Mouse (Mus musculus): ENCODE data around the gene Rag2. TPM values are rescaled to one million over a fixed set of nuclear protein-coding genes. Genes with fewer than 3 reads are reported as not detected.

Rag2 gene
- total and polyA plus RNA-seq, 3 experiments, result not detected

GRCm38 (mm10) chr2:101615464-101616305, 8.8 kb upstream of the Rag2 start:
- H3K36me3 ChIP-seq (ENCODE audit: control insufficient read depth, insufficient read depth, low read length), result no peaks in the 10 kb centered on the region
- intact Hi-C loops (cut with DNase I), result no loop called here
- H3K9ac ChIP-seq (ENCODE audit: low read depth, low read length), result no peak overlapping the region
- no peaks in the 10 kb centered on the region for H3K27me3 ChIP-seq (ENCODE audit: control insufficient read depth, insufficient read depth, low read length)
- peaks cover 2% of the 10 kb centered on the region for H3K79me2 ChIP-seq (replicated peaks; ENCODE audit: control insufficient read depth, insufficient read depth, low read length)
- TF ChIP-seq EP300 (IDR thresholded peaks at IDR 0.05; ENCODE audit: insufficient read depth, low read depth, low read length), result no peak
- no peak for TF ChIP-seq POLR2A (IDR thresholded peaks at IDR 0.05; ENCODE audit: insufficient read depth, low read depth, low read length)
- no peak for TF ChIP-seq CTCF (IDR thresholded peaks at IDR 0.05)
- H3K27ac ChIP-seq, result no peak overlapping the region
- no peak for DNase-seq
- no peaks in the 10 kb centered on the region; the same call in 1 of the 2 replicates for H3K4me1 ChIP-seq (ENCODE audit: control insufficient read depth, insufficient read depth, low read length)
- H3K4me3 ChIP-seq, result no peak overlapping the region
- 65% methylated on average over 10 of the region's 10 CpGs for WGBS

- TF ChIP-seq EP300 (IDR thresholded peaks at IDR 0.05; ENCODE audit: insufficient read depth, low read depth, low read length) (no peak), CTCF (IDR thresholded peaks at IDR 0.05) (no peak), POLR2A (IDR thresholded peaks at IDR 0.05; ENCODE audit: insufficient read depth, low read depth, low read length) (no peak)
- peaks cover 2% of the 10 kb centered on the region; the same call in 1 of the 2 replicates for H3K79me2 ChIP-seq (replicated peaks; ENCODE audit: control insufficient read depth, insufficient read depth, low read length)
- no peaks in the 10 kb centered on the region for H3K4me1 ChIP-seq (ENCODE audit: control insufficient read depth, insufficient read depth, low read length)
- no peak overlapping the region for H3K4me3 ChIP-seq
- H3K9ac ChIP-seq (ENCODE audit: low read depth, low read length), result no peak overlapping the region
- DNase-seq, result no peak
- H3K36me3 ChIP-seq (ENCODE audit: control insufficient read depth, insufficient read depth, low read length), result no peaks in the 10 kb centered on the region
- intact Hi-C loops (cut with DNase I), result no loop called here
- H3K27me3 ChIP-seq (ENCODE audit: control insufficient read depth, insufficient read depth, low read length), result no peaks in the 10 kb centered on the region
- no peak overlapping the region for H3K27ac ChIP-seq
- 88% methylated on average over 4 of the region's 4 CpGs for WGBS
These were observed 6.1 kb upstream of the Rag2 start for GRCm38 (mm10) chr2:101618373-101618772.

GRCm38 (mm10) chr2:101620899-101621298, 3.6 kb upstream of the Rag2 start:
- intact Hi-C loops (cut with DNase I), result no loop called here
- TF ChIP-seq CTCF (IDR thresholded peaks at IDR 0.05) (no peak), EP300 (IDR thresholded peaks at IDR 0.05; ENCODE audit: insufficient read depth, low read depth, low read length) (no peak), POLR2A (IDR thresholded peaks at IDR 0.05; ENCODE audit: insufficient read depth, low read depth, low read length) (no peak)

GRCm38 (mm10) chr2:101621611-101622010, 2.9 kb upstream of the Rag2 start:
- H3K79me2 ChIP-seq (replicated peaks; ENCODE audit: control insufficient read depth, insufficient read depth, low read length), result 0 out of 2 replicates have a peak, but pooled peaks cover 2% of the 10 kb centered on the region
- H3K27ac ChIP-seq, result no peak overlapping the region
- intact Hi-C loops (cut with DNase I), result no loop called here
- H3K36me3 ChIP-seq (ENCODE audit: control insufficient read depth, insufficient read depth, low read length), result no peaks in the 10 kb centered on the region
- TF ChIP-seq CTCF (IDR thresholded peaks at IDR 0.05) (no peak), EP300 (IDR thresholded peaks at IDR 0.05; ENCODE audit: insufficient read depth, low read depth, low read length) (no peak), POLR2A (IDR thresholded peaks at IDR 0.05; ENCODE audit: insufficient read depth, low read depth, low read length) (no peak)
- H3K9ac ChIP-seq (ENCODE audit: low read depth, low read length), result no peak overlapping the region
- WGBS, result 68% methylated on average over 7 of the region's 7 CpGs
- H3K4me3 ChIP-seq, result no peak overlapping the region
- H3K4me1 ChIP-seq (ENCODE audit: control insufficient read depth, insufficient read depth, low read length), result no peaks in the 10 kb centered on the region
- no peaks in the 10 kb centered on the region for H3K27me3 ChIP-seq (ENCODE audit: control insufficient read depth, insufficient read depth, low read length)
- DNase-seq, result no peak

More at GRCm38 (mm10) chr2:101620899-101621298, 3.6 kb upstream of the Rag2 start:
- WGBS, result 77% methylated on average over 3 of the region's 3 CpGs
- Histone ChIP-seq H3K4me1 (ENCODE audit: control insufficient read depth, insufficient read depth, low read length) (no peaks in the 10 kb centered on the region), H3K9ac (ENCODE audit: low read depth, low read length) (no peak overlapping the region), H3K36me3 (ENCODE audit: control insufficient read depth, insufficient read depth, low read length) (no peaks in the 10 kb centered on the region), H3K79me2 (replicated peaks; ENCODE audit: control insufficient read depth, insufficient read depth, low read length) (0 out of 2 replicates have a peak, but pooled peaks cover 2% of the 10 kb centered on the region), H3K27ac (no peak overlapping the region), H3K4me3 (no peak overlapping the region), H3K27me3 (ENCODE audit: control insufficient read depth, insufficient read depth, low read length) (no peaks in the 10 kb centered on the region)
- no peak for DNase-seq

GRCm38 (mm10) chr2:101623042-101623441, 1.5 kb upstream of the Rag2 start:
- Histone ChIP-seq H3K27me3 (ENCODE audit: control insufficient read depth, insufficient read depth, low read length) (no peaks in the 10 kb centered on the region), H3K4me3 (no peak overlapping the region), H3K79me2 (replicated peaks; ENCODE audit: control insufficient read depth, insufficient read depth, low read length) (no peaks in the 10 kb centered on the region), H3K36me3 (ENCODE audit: control insufficient read depth, insufficient read depth, low read length) (no peaks in the 10 kb centered on the region), H3K9ac (ENCODE audit: low read depth, low read length) (no peak overlapping the region), H3K27ac (no peak overlapping the region), H3K4me1 (ENCODE audit: control insufficient read depth, insufficient read depth, low read length) (no peaks in the 10 kb centered on the region)
- WGBS, result 89% methylated on average over 2 of the region's 2 CpGs
- no peak for TF ChIP-seq CTCF (IDR thresholded peaks at IDR 0.05)
- TF ChIP-seq EP300 (IDR thresholded peaks at IDR 0.05; ENCODE audit: insufficient read depth, low read depth, low read length), result no peak
- no peak for DNase-seq
- intact Hi-C loops (cut with DNase I), result no loop called here

- H3K4me3 ChIP-seq, result no peak overlapping the region
- H3K9ac ChIP-seq (ENCODE audit: low read depth, low read length), result no peak overlapping the region
- WGBS, result 89% methylated on average over 2 of the region's 2 CpGs
- no peaks in the 10 kb centered on the region for H3K36me3 ChIP-seq (ENCODE audit: control insufficient read depth, insufficient read depth, low read length)
- H3K79me2 ChIP-seq (replicated peaks; ENCODE audit: control insufficient read depth, insufficient read depth, low read length), result no peaks in the 10 kb centered on the region
- H3K27me3 ChIP-seq (ENCODE audit: control insufficient read depth, insufficient read depth, low read length), result no peaks in the 10 kb centered on the region
- TF ChIP-seq POLR2A (IDR thresholded peaks at IDR 0.05; ENCODE audit: insufficient read depth, low read depth, low read length), result no peak
- intact Hi-C loops (cut with DNase I), result no loop called here
- H3K27ac ChIP-seq, result no peak overlapping the region
- DNase-seq, result no peak
- H3K4me1 ChIP-seq (ENCODE audit: control insufficient read depth, insufficient read depth, low read length), result no peaks in the 10 kb centered on the region
These were observed 507 bp upstream of the Rag2 start for GRCm38 (mm10) chr2:101624011-101624410.

All from heart, adult 2 months (tissue).